Mouse (Mus musculus) midbrain, postnatal 0 days (tissue): ENCODE measurements at regions not wholly inside any gene's neighbourhood (a gene's known extent, or its start where the extent isn't known, plus 50 kb on each side); places are given as distances from the start of the nearest gene placed in this dataset.

Experiments used
- ATAC-seq: fragments of 200-750 bp; cut with Nextera tagmentation; 2 replicates; pipeline ENCODE4 v1.8.0; 2017; ENCODE audit warnings: moderate number of reproducible peaks, mild to moderate bottlenecking, moderate TSS enrichment, moderate library complexity; ENCODE audit not compliant: low FRiP score
- DNase-seq: peaks from one replicate; pipeline ENCODE4 v3.0.0-alpha.2; 2015; ENCODE audit warnings: low spot score
- H3K27ac ChIP-seq: fragments of 300-500 bp; sonication (generic); 2 replicates; pipeline ENCODE4 v1.5.1; 2014; ENCODE audit warnings: low read depth, mild to moderate bottlenecking, low read length, mixed read lengths
- H3K27me3 ChIP-seq: fragments of 300-500 bp; sonication (generic); 2 replicates; pipeline ENCODE4 v1.6.1; 2014; ENCODE audit warnings: low read length, control low read depth, mixed read lengths; ENCODE audit not compliant: insufficient read depth
- H3K36me3 ChIP-seq: fragments of 300-500 bp; sonication (generic); 2 replicates; pipeline ENCODE4 v1.6.1; 2014; ENCODE audit warnings: low read length, control low read depth, mixed read lengths; ENCODE audit not compliant: insufficient read depth
- H3K4me1 ChIP-seq: fragments of 300-500 bp; sonication (generic); 2 replicates; pipeline ENCODE4 v1.6.1; 2014; ENCODE audit warnings: mild to moderate bottlenecking, control low read depth, antibody characterized with exemption, low read length, mixed read lengths; ENCODE audit not compliant: insufficient read depth
- H3K4me2 ChIP-seq: fragments of 300-500 bp; sonication (generic); 2 replicates; pipeline ENCODE4 v1.6.1; 2014; ENCODE audit warnings: low read depth, mild to moderate bottlenecking, low read length, mixed read lengths; ENCODE audit not compliant: poor library complexity, severe bottlenecking
- H3K4me3 ChIP-seq: fragments of 300-500 bp; sonication (generic); 2 replicates; pipeline ENCODE4 v1.5.1; 2014; ENCODE audit warnings: low read depth, mild to moderate bottlenecking, low read length, moderate library complexity
- H3K9ac ChIP-seq: fragments of 300-500 bp; sonication (generic); replicated peaks from 2 replicates; pipeline ENCODE4 v1.6.1; 2014; ENCODE audit warnings: mild to moderate bottlenecking, low read length, moderate library complexity, mixed read lengths; ENCODE audit not compliant: poor library complexity, severe bottlenecking
- H3K9me3 ChIP-seq: fragments of 300-500 bp; sonication (generic); 2 replicates; pipeline ENCODE4 v1.6.1; 2016; ENCODE audit warnings: low read length, control low read depth
- CTCF ChIP-seq: IDR thresholded peaks from 2 replicates; pipeline ENCODE4 v1.5.1; 2016; ENCODE audit warnings: antibody characterized with exemption, mild to moderate bottlenecking
- WGBS: fragments of 180-500 bp; shearing (Covaris S2); extraction: QIAGEN DNeasy Blood & Tissue Kit; methylation state at CpG from one replicate; pipeline ENCODE4 v1.1.7; 2014; 5-methylcytosine and 5-hydroxymethylcytosine counted together

DNA sequence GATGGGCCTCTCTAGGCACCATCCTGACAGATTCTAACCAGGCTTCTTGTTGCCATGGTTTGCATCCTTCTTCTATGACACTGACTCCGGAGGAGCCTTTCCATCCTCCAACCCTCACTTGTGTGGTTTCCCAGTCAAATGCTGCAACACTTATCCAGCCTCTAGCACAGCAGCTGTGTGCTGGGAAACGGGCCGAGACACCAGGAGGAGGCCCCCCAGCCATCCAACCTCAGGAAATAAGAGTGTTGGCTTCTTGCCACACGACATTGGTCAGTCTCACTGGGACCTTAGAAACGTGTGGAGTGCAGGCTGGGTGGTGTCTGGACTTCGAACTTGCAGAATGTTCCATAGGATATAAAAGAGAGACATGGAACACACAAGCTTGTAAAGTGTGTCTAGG, 119.9 kb upstream of the Bdnf start:
- Histone ChIP-seq H3K27me3 (no peaks in the 10 kb centered on the region), H3K9ac (no peak overlapping the region), H3K27ac (no peak overlapping the region), H3K36me3 (no peaks in the 10 kb centered on the region), H3K4me2 (no peak overlapping the region), H3K4me1 (no peaks in the 10 kb centered on the region), H3K9me3 (no peaks in the 10 kb centered on the region), H3K4me3 (no peak overlapping the region)
- WGBS: 82% methylated on average over 6 of the region's 6 CpGs
- DNase-seq (no peak), ATAC-seq (no peak)
- no peak for TF ChIP-seq CTCF

DNA sequence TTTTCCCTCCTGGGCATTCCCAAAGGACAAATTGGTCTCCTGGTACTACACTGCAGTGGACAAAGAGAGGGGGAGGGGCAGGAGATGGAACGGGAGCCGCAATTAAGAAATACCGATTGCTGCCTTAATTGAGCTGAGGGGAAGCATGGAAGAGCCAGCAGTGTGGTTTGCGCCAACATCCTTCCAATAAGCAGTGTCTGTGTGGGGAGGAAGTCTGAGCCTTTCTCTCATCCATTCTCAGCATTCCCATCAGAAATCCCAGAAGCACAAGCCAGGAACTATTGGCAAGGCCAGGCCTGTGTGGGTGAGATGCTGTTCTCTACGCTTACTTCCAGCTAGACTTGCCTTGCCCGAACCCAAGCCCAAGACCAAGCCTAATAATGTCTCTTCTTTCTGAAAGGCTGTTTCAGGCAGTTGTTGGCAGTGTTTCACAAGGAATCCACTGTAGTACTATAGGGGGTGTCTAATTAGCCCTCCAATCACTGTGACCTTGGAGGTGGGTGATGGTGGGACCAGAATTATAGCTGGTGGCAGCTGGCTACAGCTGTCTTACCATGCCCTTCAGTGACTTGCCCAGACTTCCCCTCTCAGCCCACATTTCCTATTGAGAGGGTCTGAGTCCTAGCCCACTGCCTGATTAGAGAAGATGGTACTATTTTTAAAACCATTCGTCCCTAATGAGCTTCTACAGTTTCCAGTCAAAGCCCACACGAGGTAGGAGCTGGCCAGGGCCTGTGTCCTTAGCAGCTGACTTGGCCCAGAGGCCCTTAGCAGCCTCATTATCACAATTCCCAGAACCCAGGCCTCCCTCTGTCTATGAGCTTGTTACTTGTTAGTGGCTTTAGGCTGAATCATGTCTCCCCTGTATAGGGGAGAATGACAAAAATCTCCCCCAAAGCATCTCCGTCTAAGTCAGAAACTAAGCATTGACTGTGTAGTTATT, 115.1 kb upstream of the Bdnf start:
- no peaks in the 10 kb centered on the region for H3K4me1 ChIP-seq
- H3K9me3 ChIP-seq: no peaks in the 10 kb centered on the region
- H3K9ac ChIP-seq: no peak overlapping the region
- ATAC-seq: no peak
- H3K27ac ChIP-seq: no peak overlapping the region
- H3K4me3 ChIP-seq: no peak overlapping the region
- 82% methylated on average over 9 of the region's 9 CpGs for WGBS
- H3K27me3 ChIP-seq: no peaks in the 10 kb centered on the region
- H3K36me3 ChIP-seq: no peaks in the 10 kb centered on the region
- H3K4me2 ChIP-seq: no peak overlapping the region
- no peak for TF ChIP-seq CTCF
- DNase-seq: no peak

DNA sequence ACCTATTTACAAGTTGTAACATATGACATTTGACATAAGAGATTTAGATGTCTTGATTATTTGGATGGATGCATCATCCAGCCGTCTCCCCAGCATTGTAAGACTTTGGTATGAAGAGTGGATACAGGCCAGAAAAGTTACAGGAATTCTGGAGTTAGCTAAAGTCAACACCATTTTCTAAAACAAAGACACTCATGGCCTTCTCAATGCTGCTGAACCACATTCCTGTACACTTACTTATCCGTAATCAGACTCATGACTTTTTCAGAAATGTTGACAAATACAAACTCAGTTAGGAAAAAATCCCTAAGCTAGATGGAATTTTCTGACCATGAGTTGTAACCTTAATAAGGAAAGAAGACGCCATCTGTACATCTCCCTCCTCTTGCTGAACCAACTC, 111.5 kb upstream of the Bdnf start:
- Histone ChIP-seq H3K4me3 (no peak overlapping the region), H3K9me3 (no peaks in the 10 kb centered on the region), H3K27me3 (no peaks in the 10 kb centered on the region), H3K4me1 (no peaks in the 10 kb centered on the region), H3K4me2 (no peak overlapping the region), H3K9ac (no peak overlapping the region), H3K27ac (no peak overlapping the region), H3K36me3 (no peaks in the 10 kb centered on the region)
- TF ChIP-seq CTCF: no peak
- no peak for DNase-seq
- no peak for ATAC-seq
- WGBS: 89% methylated on average over 3 of the region's 3 CpGs

DNA sequence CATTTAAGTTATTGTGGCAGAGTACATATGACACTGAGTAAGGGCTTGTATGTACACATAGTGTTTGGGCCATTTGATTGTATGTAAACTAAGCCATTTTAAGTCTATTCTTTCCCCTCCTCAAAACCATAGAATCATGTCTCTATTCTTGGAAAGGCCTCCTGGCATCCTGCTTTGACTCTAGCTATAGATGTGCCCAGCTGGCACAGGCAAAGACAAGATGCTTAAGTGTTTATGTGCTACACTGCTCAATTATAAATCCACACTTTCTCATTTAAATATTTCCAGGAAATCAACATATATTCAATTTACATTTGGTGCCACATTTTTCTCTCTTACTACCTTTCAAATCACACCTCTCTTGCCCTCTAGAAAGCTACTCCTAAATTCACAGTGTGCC, 97.6 kb upstream of the Bdnf start:
- no peaks in the 10 kb centered on the region for H3K27me3 ChIP-seq
- no peaks in the 10 kb centered on the region for H3K4me1 ChIP-seq
- DNase-seq (no peak), ATAC-seq (no peak)
- H3K27ac ChIP-seq: no peak overlapping the region
- no peaks in the 10 kb centered on the region for H3K36me3 ChIP-seq
- H3K9me3 ChIP-seq: no peaks in the 10 kb centered on the region
- no peak overlapping the region for H3K4me2 ChIP-seq
- no peak overlapping the region for H3K4me3 ChIP-seq
- TF ChIP-seq CTCF: no peak
- H3K9ac ChIP-seq: no peak overlapping the region

DNA sequence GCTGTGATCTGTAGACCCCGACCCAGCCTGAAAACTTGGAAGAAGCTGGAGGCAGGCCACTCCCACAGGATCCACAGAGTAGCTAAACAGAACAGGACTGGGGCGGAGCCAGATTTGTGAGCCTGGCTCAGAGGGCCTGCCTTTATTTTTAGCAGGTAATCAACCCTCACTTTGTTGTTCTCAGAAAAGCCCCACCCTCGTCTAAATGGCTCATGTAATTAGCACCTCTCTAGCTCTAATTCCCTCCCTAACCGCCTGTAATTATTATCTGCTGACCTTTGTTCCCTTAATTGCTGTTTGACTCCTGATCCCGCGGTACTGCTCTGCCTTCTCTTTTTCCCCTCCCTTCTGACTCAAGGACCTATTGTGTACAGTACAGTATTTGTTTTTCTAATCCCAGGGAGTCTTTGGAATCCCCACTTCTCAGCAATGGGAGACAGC, 95.6 kb upstream of the Bdnf start:
- 12% methylated on average over 6 of the region's 6 CpGs for WGBS

GRCm38 (mm10) chr2:109618341-109619058, 56.0 kb upstream of the Bdnf start:
- H3K9me3 ChIP-seq: no peaks in the 10 kb centered on the region
- 90% methylated on average over 9 of the region's 9 CpGs for WGBS
- H3K9ac ChIP-seq: no peak overlapping the region
- H3K4me2 ChIP-seq: no peak overlapping the region
- ATAC-seq (no peak), DNase-seq (no peak)
- H3K4me1 ChIP-seq: no peaks in the 10 kb centered on the region
- no peaks in the 10 kb centered on the region for H3K27me3 ChIP-seq
- no peak for TF ChIP-seq CTCF
- no peak overlapping the region for H3K27ac ChIP-seq
- no peak overlapping the region for H3K4me3 ChIP-seq
- no peaks in the 10 kb centered on the region for H3K36me3 ChIP-seq

More for the DNA sequence above, 95.6 kb upstream of the Bdnf start:
- Histone ChIP-seq H3K4me3 (no peak overlapping the region), H3K4me1 (no peaks in the 10 kb centered on the region), H3K36me3 (no peaks in the 10 kb centered on the region), H3K27me3 (no peaks in the 10 kb centered on the region), H3K27ac (no peak overlapping the region), H3K4me2 (no peak overlapping the region), H3K9ac (no peak overlapping the region), H3K9me3 (no peaks in the 10 kb centered on the region)
- no peak for ATAC-seq
- no peak for TF ChIP-seq CTCF
- DNase-seq: no peak
